Mouse (Mus musculus): ENCODE data around the gene Prkcd. TPM values are rescaled to one million over a fixed set of nuclear protein-coding genes. Genes with fewer than 3 reads are reported as not detected.

The Prkcd gene
- total RNA-seq, 2 experiments from 2014 or later: 80.9 to 129 TPM

DNA sequence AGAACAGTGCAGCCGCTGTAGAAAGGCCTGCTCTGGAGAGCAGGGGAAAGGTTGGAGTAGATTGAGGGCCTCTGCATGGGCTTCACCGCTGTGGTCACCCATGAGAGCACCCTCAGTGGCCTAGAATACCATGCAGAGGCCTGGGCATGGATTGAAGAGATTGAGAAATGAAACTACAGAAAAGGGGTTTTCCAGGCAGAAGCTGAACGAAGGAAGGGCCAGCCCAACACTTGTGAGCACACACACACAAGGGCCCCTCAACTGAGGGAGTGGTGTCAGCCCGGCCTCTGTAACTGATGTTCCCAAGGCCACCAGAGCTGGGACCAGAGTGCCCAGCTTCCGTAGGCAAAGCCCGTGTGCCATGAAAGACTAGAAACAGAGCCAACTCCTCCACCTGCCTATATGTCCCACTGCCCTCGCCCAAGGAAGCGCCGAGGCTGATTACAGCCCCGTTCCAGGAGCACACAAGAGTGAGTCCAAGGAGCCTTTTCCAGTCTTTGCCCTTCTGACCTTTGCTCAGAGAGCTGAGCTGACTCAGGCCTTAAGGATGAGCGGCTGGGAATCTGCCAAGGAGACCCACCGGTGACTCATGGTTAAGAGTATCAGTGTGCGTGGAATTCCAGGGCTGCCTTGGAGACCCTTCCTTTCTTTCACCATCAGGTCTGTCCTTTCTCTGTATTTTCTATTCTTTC, 9.4 kb upstream of the Prkcd start:
- peak; percentile 63 for DNase-seq

- DNase-seq: no peak
Observed at GRCm38 (mm10) chr14:30634418-30634817, 8.4 kb upstream of the Prkcd start.

DNA sequence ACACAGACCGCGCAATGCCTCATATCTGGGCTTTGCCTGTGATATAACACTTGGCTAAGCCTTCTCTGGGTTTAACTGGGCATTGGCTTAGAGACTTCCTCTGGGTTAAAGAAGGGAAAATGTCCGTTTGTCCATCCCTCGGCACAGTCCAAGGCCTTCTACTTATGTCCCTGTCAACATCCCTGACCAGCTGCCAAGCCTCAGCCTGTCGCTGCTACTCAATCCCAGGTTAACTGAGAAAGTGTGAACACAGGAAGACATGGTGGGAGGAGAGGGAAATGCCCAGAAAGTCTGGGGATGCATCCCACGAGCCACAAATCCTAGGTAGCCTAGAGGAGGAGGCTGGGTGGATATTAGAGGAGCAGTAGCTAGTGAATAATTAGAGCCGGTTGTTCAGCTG, 7.7 kb upstream of the Prkcd start:
- DNase-seq: no peak

GRCm38 (mm10) chr14:30631834-30632233, 5.8 kb upstream of the Prkcd start:
- no peak for DNase-seq

DNA sequence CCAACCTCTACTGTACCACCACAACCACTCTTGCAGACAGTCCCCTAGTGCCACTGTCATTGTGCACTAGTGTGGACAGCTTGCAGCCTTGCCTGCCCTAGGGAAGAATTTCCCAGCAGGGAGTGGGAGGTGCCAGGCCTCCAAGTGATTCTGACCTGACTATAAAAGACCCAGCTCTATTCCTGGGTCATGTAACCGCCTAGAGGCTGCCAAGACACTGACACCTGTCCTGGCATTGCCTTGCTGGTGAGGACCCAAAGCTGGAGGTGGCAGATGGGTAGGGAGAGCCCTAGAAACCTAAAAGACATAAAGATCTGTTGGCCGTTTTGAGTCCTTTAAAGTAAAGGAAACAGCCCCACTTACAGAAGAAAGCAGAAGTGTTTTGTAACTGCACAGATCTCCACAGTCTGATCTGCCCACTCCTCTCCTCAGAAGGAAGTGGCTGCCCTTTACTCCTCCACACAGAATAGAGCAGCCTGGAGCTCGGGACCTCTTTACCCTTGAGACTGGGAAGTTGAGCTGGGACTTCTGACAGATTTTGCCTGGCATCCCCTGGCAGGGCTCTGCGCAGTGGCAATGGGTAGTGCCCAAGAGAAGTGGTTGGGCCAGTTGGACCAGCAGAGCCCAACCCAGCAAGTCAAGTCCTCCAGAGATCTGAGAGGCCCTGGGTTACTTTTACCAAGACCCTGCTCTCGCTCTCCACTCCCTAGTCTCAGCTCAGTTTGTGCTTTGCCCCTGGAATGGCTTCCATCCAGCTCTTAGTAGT, 5.0 kb upstream of the Prkcd start:
- no peak for DNase-seq

- no peak for DNase-seq
Observed at GRCm38 (mm10) chr14:30629839-30630238, 3.8 kb upstream of the Prkcd start.

DNA sequence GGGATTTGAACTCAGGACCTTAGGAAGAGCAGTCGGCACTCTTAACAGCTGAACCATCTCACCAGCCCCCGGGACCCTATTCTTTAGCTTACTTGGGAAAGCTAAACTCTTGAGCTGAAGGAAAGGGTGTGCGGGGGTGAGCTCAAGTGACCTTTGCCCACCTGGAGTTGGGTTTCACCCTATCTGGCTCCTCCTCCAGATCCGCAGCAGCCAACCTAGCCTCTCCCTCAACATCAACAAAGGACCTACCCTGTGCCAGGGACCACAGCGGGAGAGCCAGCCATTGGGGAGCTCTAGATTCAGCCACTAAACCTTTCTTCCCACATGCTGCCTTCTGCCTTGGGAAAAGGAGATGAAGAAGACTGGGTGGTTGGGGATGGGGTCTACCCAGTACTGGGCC, 2.2 kb upstream of the Prkcd start:
- no peak for DNase-seq

DNA sequence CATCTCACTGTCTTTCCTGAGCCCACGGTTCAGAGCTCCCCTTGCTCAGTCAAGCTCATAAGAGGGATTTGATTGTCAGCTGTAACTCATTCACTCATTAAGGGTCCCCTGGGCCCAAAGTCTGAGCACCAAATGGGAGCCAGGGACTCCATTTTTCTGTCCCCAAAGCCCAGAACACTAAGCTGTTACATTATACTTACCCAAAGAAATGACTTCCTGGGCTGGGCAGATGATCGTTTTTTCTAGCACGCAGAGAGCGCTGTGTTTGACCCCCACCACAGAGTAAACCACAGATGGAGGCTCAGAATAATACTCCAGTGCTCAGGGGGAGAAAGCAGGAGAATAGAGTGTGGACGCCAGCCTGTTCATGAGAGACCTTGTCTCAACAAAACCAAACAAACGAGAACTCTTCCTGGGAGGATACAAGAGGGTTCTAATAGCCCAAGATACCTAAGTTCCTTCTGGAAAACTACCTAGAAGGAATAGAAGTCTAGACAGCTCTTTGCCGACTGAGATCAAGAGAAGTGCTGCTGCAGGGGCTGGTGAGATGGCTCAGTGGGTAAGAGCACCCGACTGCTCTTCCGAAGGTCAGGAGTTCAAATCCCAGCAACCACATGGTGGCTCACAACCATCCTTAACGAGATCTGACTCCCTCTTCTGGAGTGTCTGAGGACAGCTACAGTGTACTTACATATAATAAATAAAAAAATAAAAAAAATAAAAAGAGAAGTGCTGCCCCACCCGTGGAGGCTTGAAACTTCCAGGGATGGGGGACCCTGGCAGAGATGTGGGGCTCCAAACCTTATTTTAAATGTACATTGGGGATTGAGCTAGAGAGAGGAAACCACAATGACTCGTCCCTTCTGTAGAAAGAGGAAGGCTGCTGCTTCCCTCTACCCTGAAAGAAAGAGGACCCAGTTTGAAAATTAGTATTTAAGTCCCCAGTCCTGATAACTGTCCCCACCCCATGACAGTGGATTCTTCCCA, 1.0 kb upstream of the Prkcd start:
- no peak for DNase-seq

DNA sequence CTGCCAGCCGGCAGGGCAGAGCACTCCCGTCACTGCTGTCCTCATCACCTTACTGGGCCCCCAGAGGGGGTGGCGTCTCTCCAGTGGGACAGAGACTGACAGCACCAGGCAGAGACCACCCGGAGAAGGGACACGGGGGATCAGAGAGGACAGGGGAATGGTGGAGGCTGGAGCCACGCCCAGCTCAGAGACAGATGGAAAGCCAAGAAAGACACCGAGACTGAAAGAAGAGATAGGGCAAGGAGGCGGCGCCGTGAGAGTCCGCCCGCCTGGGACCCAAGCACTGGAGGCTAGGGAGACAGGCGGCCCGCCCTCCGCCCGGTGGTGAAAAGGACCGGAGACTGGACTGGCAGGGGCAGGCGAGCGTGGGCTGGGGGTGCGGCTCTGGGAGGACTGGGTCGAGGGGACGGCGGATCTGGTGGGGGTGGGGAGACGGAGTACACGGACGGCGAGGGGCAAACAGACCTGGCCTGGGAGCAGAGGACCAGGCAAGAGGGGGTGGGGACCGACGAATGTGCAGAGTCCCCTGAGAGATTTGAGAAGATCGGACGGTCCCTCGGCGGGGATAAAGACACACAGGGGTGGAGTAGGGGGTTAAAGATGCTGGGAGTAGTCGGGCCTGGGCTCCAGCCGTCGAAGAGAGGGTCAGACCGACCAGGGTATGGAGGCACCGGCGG, 741 bp downstream of the Prkcd start:
- peak; percentile 75 for DNase-seq

DNA sequence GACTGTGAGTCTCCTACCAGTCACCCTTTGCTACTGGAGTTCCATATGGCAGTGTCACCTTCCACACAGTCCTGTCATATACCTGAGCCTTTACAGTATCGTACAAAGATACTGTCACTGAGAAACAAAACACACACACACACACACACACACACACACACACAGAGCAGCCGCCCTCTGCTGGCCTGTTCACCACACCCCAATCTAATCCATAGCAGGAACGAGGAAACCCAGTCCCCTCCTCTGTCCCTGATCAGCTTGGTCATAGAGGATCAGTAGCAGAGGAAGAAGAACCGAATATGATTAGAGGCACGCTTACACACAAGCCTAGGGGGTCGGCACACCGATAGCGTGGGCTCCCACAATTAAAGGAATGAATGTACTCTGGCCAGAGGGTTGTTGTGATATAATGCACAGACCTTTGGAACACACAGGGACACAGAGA, 1.7 kb downstream of the Prkcd start:
- peak; percentile 36 for DNase-seq

GRCm38 (mm10) chr14:30622556-30622955, 3.5 kb downstream of the Prkcd start:
- no peak for DNase-seq

DNA sequence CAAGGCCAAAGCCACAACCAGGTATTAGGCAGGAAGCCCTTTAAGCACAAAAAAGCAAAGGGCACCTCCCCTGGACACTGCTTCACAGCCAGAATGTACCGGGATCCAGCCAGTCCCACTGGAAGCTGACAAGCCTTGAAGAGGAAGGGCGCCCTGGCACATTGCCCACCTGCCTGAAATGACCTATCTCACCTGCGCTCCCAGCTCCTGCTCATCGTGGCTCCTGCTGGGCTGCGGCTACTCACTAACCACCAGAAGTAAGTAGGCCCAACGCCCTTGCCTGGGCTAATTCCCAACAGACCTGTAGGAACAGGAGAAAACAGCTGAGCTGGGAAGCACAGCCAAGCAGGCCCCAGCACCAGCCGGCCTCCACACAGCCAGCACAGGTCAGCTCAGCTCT, 3.9 kb downstream of the Prkcd start:
- no peak for DNase-seq

GRCm38 (mm10) chr14:30619982-30620578, 5.9 kb downstream of the Prkcd start:
- no peak for DNase-seq

DNA sequence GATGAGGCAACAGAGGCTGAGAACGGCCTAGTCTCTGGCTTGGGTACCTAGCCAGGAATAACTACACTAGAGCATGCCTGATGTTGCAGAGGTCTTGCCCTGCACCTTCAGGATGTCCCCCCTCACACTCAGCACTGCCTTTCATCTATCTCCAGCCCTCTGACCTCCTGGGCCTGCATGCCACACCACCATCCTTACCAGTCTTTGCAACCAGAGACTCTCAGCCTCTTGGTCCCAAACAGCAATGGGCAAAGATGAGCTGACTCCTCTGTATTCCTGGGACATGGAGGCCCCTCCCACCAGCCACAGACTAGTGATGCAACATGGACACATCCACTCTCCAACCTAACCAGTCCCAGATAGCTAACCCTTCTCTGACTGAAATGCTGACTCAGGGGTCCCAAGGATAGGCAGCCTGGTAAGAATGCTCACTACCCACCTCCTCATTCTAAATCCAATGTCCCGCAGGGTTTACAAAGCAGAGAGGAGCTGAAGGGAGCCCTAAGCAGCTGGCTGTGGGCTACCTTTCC, 7.2 kb downstream of the Prkcd start:
- no peak for DNase-seq

- no peak for DNase-seq
Observed at GRCm38 (mm10) chr14:30616751-30617150, 9.3 kb downstream of the Prkcd start.

GRCm38 (mm10) chr14:30612962-30613715, 12.9 kb downstream of the Prkcd start:
- DNase-seq: peak; percentile 55

DNA sequence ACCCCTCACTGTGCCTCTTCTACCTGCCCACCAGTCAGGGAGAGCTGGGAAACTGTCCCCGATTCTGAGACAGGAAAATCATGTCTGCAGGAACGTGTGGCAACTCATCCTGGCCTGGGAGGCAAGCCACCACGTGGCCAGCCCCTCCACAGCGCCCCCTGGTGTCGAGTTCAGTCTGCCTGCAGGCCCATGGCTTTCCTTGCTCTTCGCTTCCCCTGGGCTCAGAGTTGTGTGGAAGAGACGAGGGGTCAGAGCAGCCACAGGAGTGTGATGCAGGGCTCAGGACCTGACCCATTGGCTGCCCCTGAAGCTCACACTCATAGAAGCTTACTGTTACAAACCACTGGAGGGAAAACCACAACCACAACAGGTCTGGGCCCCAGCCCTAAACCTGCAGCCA, 13.5 kb downstream of the Prkcd start:
- peak; percentile 94 for DNase-seq

GRCm38 (mm10) chr14:30610940-30611339, 15.1 kb downstream of the Prkcd start:
- DNase-seq: no peak

DNA sequence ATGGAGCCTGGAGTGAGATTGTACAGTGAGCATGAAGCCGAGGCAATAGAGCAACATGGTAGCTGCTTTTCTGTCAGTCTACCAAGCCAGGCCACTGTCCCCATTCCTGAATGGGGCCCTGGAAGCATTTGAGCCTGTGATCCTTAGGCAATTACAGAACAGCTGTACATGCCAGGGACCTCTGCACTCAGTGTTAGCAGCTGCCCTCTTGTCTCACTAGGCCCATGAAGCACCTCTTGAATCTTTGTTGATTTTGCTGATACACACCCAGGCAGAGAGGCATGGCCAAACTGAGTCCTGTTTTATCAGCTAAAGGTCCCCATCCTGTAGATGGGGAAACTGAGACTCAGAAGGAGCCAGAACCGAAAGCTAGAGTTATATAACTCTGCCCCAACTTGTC, 15.7 kb downstream of the Prkcd start:
- no peak for DNase-seq

DNA sequence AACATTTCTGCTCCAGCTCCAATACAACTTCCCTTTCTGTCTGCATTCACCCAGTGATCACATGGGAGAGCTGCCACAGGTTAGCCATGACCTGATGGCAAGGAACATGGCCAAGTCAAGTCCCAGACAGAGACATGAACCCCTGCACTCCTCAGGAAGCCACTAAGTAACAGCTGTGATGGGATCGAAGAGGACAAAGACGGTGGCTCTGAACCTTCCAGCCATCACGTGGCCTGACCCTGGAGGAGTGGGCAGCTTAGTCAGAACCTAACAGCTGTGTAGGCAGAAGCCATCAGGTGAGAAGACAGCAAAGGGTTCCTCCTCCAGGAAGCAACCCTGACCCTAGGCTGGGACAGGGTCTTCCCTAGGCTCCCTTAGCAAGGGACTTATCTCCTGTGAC, 16.5 kb downstream of the Prkcd start:
- DNase-seq: no peak

GRCm38 (mm10) chr14:30608176-30608575, 17.8 kb downstream of the Prkcd start:
- DNase-seq: no peak
